Mouse (Mus musculus) ES-Bruce4 (cell line): Measurements from ENCODE around the gene Fign.

Experiments used
- EP300 ChIP-seq: IDR thresholded peaks from 2 replicates; pipeline ENCODE4 v1.6.1; 2011; ENCODE audit warnings: low read depth, low read length; ENCODE audit not compliant: insufficient read depth
- POLR2A ChIP-seq: IDR thresholded peaks from one replicate; pipeline ENCODE4 v1.8.1; 2011; ENCODE audit warnings: low read length; ENCODE audit not compliant: insufficient read depth

DNA sequence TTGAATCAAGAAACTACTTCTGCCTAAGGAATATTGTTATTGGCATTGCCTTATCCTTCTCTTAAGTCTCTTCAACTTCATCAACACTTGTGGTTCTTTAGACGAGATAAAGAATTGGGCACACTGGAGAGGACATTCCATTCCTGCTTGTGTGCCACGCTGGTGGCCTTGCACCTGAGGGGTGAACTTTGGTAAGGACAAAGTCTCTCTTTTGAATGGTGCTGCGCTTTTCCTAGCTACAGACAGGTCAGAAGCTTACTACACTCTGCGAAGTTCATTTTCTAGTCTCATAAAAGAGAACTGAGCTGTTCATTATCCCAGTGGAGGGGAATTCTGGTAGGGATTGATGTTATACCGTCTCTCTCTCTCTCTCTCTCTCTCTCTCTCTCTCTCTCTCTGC lies 38.4 kb downstream of the Fign start:
- TF ChIP-seq POLR2A: no peak
- TF ChIP-seq EP300: no peak
